Mouse (Mus musculus) intestine, postnatal 0 days (tissue): ENCODE data around the gene Ick. TPM values are rescaled to one million over a fixed set of nuclear protein-coding genes. Genes with fewer than 3 reads are reported as not detected.
"Not testable (repeated sequence)": the region's sequence is repeated elsewhere in the genome, so short reads cannot be mapped to it uniquely, and the experiment has no call there.

Experiments
- ATAC-seq: fragments of 200-750 bp; cut with Nextera tagmentation; 2 replicates; pipeline ENCODE4 v1.8.0; 2017; ENCODE audit warnings: mild to moderate bottlenecking, moderate TSS enrichment, moderate library complexity
- H3K27ac ChIP-seq: fragments of 300-500 bp; sonication (generic); 2 replicates; pipeline ENCODE4 v1.5.1; 2014; ENCODE audit warnings: mild to moderate bottlenecking, low read depth, low read length, moderate library complexity
- H3K27me3 ChIP-seq: fragments of 300-500 bp; sonication (generic); replicated peaks from 2 replicates; pipeline ENCODE4 v1.6.1; 2014; ENCODE audit warnings: low read length, mixed read lengths; ENCODE audit not compliant: control insufficient read depth, insufficient read depth
- H3K36me3 ChIP-seq: fragments of 300-500 bp; sonication (generic); 2 replicates; pipeline ENCODE4 v1.6.1; 2014; ENCODE audit warnings: mild to moderate bottlenecking, moderate library complexity; ENCODE audit not compliant: control insufficient read depth, insufficient read depth
- H3K4me1 ChIP-seq: fragments of 300-500 bp; sonication (generic); replicated peaks from 2 replicates; pipeline ENCODE4 v1.6.1; 2014; ENCODE audit warnings: antibody characterized with exemption, low read length, mixed read lengths; ENCODE audit not compliant: control insufficient read depth, insufficient read depth
- H3K4me2 ChIP-seq: fragments of 300-500 bp; sonication (generic); replicated peaks from 2 replicates; pipeline ENCODE4 v1.6.1; 2014; ENCODE audit warnings: low read depth, mild to moderate bottlenecking, moderate library complexity
- H3K4me3 ChIP-seq: fragments of 300-500 bp; sonication (generic); 2 replicates; pipeline ENCODE4 v1.5.1; 2014; ENCODE audit warnings: low read depth, low read length
- H3K9ac ChIP-seq: fragments of 300-500 bp; sonication (generic); 2 replicates; pipeline ENCODE4 v1.6.1; 2014; ENCODE audit warnings: mild to moderate bottlenecking, low read depth, low read length
- H3K9me3 ChIP-seq: fragments of 300-500 bp; sonication (generic); 2 replicates; pipeline ENCODE4 v1.6.1; 2016; ENCODE audit warnings: mixed run types; ENCODE audit not compliant: control insufficient read depth
- CTCF ChIP-seq: sonication (generic); IDR thresholded peaks from 2 replicates; pipeline ENCODE4 v1.5.1; 2016; ENCODE audit warnings: low read depth, mild to moderate bottlenecking, control low read depth, antibody characterized with exemption, moderate library complexity
- WGBS: fragments of 180-500 bp; shearing (Covaris S2); extraction: QIAGEN DNeasy Blood & Tissue Kit; methylation state at CpG from one replicate; pipeline ENCODE4 v1.1.7; 2014; 5-methylcytosine and 5-hydroxymethylcytosine counted together
- polyA plus RNA-seq: library from polyadenylated mRNA; unstranded; fragments of >200 nt; fragmentation: Nextera tagmentation; extraction: Ambion mirVana; gene quantifications from 2 replicates; pipeline ENCODE4 v1.2.1, GENCODE M21; 2015

Gene Ick
- polyA plus RNA-seq, 1 experiment from 2014 or later = 27.3 TPM

- Histone ChIP-seq H3K9me3 (no peaks in the 10 kb centered on the region), H3K4me3 (no peak overlapping the region), H3K27ac (no peak overlapping the region), H3K36me3 (peaks cover 38% of the 10 kb centered on the region), H3K9ac (no peak overlapping the region), H3K4me1 (no peaks in the 10 kb centered on the region), H3K4me2 (no peak overlapping the region), H3K27me3 (no peaks in the 10 kb centered on the region)
- TF ChIP-seq CTCF = no peak
- 91% methylated on average over 6 of the region's 6 CpGs for WGBS
- ATAC-seq = no peak
Observed at GRCm38 (mm10) chr9:78148149-78148548, 39.2 kb downstream of the Ick start.

DNA sequence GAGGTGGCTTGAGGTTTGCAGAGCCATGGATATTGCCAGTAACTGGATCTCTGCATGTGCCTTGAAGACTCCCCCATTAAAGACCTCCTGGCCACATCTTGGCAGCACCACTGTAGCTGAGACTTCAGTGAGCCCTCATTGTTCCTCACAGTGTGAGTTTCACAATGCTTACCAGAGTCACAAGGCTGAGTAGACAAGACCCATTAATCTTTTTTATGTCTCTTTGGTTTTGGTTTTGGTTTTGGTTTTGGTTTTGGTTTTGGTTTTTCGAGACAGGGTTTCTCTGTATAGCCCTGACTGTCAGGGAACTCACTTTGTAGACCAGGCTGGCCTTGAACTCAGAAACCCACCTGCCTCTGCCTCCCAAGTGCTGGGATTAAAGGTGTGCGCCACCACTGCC, 40.8 kb downstream of the Ick start:
- H3K9ac ChIP-seq, H3K4me1 ChIP-seq, H3K27ac ChIP-seq, H3K27me3 ChIP-seq, H3K4me2 ChIP-seq, H3K9me3 ChIP-seq, H3K4me3 ChIP-seq: not testable (repeated sequence)
- ATAC-seq = peak; percentile 32; the same call in 1 of the 2 replicates
- WGBS = 73% methylated on average over 2 of the region's 2 CpGs
- peaks cover 33% of the 10 kb centered on the region for H3K36me3 ChIP-seq

DNA sequence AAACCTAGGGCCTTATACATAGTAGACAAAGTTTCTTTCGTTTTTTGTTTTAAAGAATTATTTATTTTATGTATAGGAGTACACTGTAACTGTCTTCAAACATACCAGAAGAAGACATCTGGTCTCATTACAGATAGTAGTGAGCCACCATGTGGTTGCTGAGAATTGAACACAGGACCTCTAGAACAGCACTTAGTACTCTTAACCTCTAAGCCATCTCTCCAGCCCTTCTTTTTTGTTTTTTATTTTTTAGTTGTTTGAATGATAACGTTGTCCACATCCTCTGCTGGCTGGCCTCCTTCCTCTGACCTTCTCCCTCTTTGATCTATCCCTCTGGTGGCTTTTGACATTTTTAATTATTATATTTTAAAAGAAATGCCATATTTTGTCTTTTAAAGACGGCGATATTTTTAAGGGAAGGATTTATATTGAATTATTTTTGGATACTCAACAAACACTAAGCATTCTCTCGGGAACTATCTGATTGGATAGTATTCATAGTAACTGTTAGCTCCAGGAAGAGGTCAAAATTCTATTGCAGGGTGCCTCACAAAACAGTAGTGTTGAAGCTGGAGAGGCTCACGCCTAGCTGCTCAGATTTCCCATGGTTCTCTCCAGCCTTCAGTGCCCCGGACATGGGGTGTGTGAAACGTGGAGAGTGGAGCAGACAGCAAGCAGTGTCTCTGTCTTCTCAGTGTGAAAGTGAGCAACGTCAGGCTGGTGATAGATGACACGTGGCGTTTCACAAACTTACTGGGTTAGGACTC, 45.4 kb downstream of the Ick start:
- ATAC-seq = no peak
- Histone ChIP-seq H3K36me3 (peaks cover 62% of the 10 kb centered on the region), H3K27ac (no peak overlapping the region), H3K4me1 (no peaks in the 10 kb centered on the region), H3K9me3 (no peaks in the 10 kb centered on the region), H3K27me3 (no peaks in the 10 kb centered on the region), H3K4me3 (no peak overlapping the region), H3K4me2 (no peak overlapping the region), H3K9ac (no peak overlapping the region)
- TF ChIP-seq CTCF = peak; percentile 24; the same call in 1 of the 2 replicates
- 76% methylated on average over 11 of the region's 11 CpGs for WGBS

GRCm38 (mm10) chr9:78157221-78157620, 48.2 kb downstream of the Ick start:
- H3K9ac ChIP-seq = no peak overlapping the region
- H3K36me3 ChIP-seq = peaks cover 78% of the 10 kb centered on the region
- no peak for TF ChIP-seq CTCF
- no peak for ATAC-seq
- no peaks in the 10 kb centered on the region for H3K27me3 ChIP-seq
- H3K4me3 ChIP-seq = no peak overlapping the region
- no peaks in the 10 kb centered on the region for H3K9me3 ChIP-seq
- H3K4me2 ChIP-seq = no peak overlapping the region
- H3K27ac ChIP-seq = no peak overlapping the region
- H3K4me1 ChIP-seq = no peaks in the 10 kb centered on the region
- WGBS = 83% methylated on average over 1 of the region's 1 CpGs

GRCm38 (mm10) chr9:78163291-78163690, 54.3 kb downstream of the Ick start:
- WGBS = 61% methylated on average over 10 of the region's 10 CpGs
- no peak for ATAC-seq
- Histone ChIP-seq H3K4me1 (no peaks in the 10 kb centered on the region), H3K27ac (no peak overlapping the region), H3K4me3 (no peak overlapping the region), H3K9ac (no peak overlapping the region), H3K4me2 (no peak overlapping the region), H3K36me3 (peaks cover 64% of the 10 kb centered on the region), H3K27me3 (no peaks in the 10 kb centered on the region), H3K9me3 (no peaks in the 10 kb centered on the region)
- no peak for TF ChIP-seq CTCF

- H3K4me2 ChIP-seq = no peak overlapping the region
- no peaks in the 10 kb centered on the region for H3K27me3 ChIP-seq
- no peak overlapping the region for H3K9ac ChIP-seq
- no peak overlapping the region for H3K27ac ChIP-seq
- TF ChIP-seq CTCF = no peak
- H3K36me3 ChIP-seq = peaks cover 58% of the 10 kb centered on the region
- H3K9me3 ChIP-seq = no peaks in the 10 kb centered on the region
- WGBS = 84% methylated on average over 3 of the region's 3 CpGs
- H3K4me1 ChIP-seq = no peaks in the 10 kb centered on the region
- no peak for ATAC-seq
- no peak overlapping the region for H3K4me3 ChIP-seq
Observed at GRCm38 (mm10) chr9:78164741-78165140, 55.7 kb downstream of the Ick start.
